Comparison of ENCODE assay signal across 8 mouse cellular contexts in genomic region chr10:128565788-128566531, GRCm38 (mm10). TPM values are rescaled to one million over a fixed set of nuclear protein-coding genes. Genes with fewer than 3 reads are reported as not detected.
A peak's percentile ranks its signal among the peaks of the same experiment; 100 is the strongest.
DNase-seq lines count a peak whose midpoint lies in the region; ATAC-seq and TF ChIP-seq lines count a peak whose summit lies in the region.

Pa2g4 (minus strand) TSS chr10:128565987.

- H3K9ac ChIP-seq in embryonic facial prominence, embryonic 14.5 days (ENCODE audit: low read depth, low read length) = peak within 1 kb of the TSS; percentile 97
- H3K9ac ChIP-seq in heart, adult 2 months (ENCODE audit: low read depth, low read length) = peak within 1 kb of the TSS; percentile 79
- peak within 1 kb of the TSS; percentile 94 for H3K9ac ChIP-seq in limb, embryonic 14.5 days (ENCODE audit: low read depth, low read length, severe bottlenecking)
- peak within 1 kb of the TSS; percentile 90 for H3K9ac ChIP-seq in midbrain, postnatal 0 days (replicated peaks; ENCODE audit: low read length, poor library complexity, severe bottlenecking)

- no peak for TF ChIP-seq EP300 in heart, adult 2 months (IDR thresholded peaks at IDR 0.05; ENCODE audit: insufficient read depth, low read depth, low read length)

- no peaks in the 10 kb centered on the region for H3K27me3 ChIP-seq in embryonic facial prominence, embryonic 14.5 days (replicated peaks; ENCODE audit: control insufficient read depth, insufficient read depth, low read length)
- H3K27me3 ChIP-seq in heart, adult 2 months (ENCODE audit: control insufficient read depth, insufficient read depth, low read length) = no peaks in the 10 kb centered on the region
- H3K27me3 ChIP-seq in limb, embryonic 14.5 days (ENCODE audit: control insufficient read depth, insufficient read depth, low read length) = no peaks in the 10 kb centered on the region
- no peaks in the 10 kb centered on the region for H3K27me3 ChIP-seq in midbrain, postnatal 0 days (ENCODE audit: insufficient read depth, low read length)

- intact Hi-C loops in heart, adult 2 months (cut with DNase I) = loop anchor here (1.0 to 5.0 kb wide), 4 partner anchors 15 to 106 kb away; partner anchors contain the start of genes Rps26 and Suox

- peak within 1 kb of the TSS; percentile 94 for H3K27ac ChIP-seq in embryonic facial prominence, embryonic 14.5 days (replicated peaks; ENCODE audit: low read depth, low read length)
- H3K27ac ChIP-seq in heart, adult 2 months = peak within 1 kb of the TSS; percentile 90
- peak within 1 kb of the TSS; percentile 87 for H3K27ac ChIP-seq in limb, embryonic 14.5 days (replicated peaks; ENCODE audit: low read depth, low read length)
- H3K27ac ChIP-seq in midbrain, postnatal 0 days (ENCODE audit: low read depth, low read length) = peak within 1 kb of the TSS; percentile 90

- H3K4me2 ChIP-seq in embryonic facial prominence, embryonic 14.5 days (ENCODE audit: low read depth, low read length) = peak within 1 kb of the TSS; percentile 78
- peak within 1 kb of the TSS; percentile 89 for H3K4me2 ChIP-seq in limb, embryonic 14.5 days (replicated peaks; ENCODE audit: low read depth, low read length, severe bottlenecking)
- peak within 1 kb of the TSS; percentile 93 for H3K4me2 ChIP-seq in midbrain, postnatal 0 days (ENCODE audit: low read depth, low read length, poor library complexity, severe bottlenecking)

- peak; percentile 80 for TF ChIP-seq POLR2A in heart, adult 2 months (IDR thresholded peaks at IDR 0.05; ENCODE audit: insufficient read depth, low read depth, low read length)
- TF ChIP-seq POLR2A in limb, embryonic 14.5 days (IDR thresholded peaks at IDR 0.05; ENCODE audit: borderline replicate concordance, extremely low read depth, insufficient read depth, insufficient read length) = peak; percentile 68; the same call in 1 of the 2 replicates

- TF ChIP-seq CTCF in heart, adult 2 months (IDR thresholded peaks at IDR 0.05) = no peak; the same call in 1 of the 2 replicates
- TF ChIP-seq CTCF in midbrain, postnatal 0 days (IDR thresholded peaks at IDR 0.05) = no peak; the same call in 1 of the 2 replicates

- under 1% methylated on average over 49 of the region's 58 CpGs for WGBS in embryonic facial prominence, embryonic 14.5 days
- under 1% methylated on average over 58 of the region's 58 CpGs for WGBS in heart, adult 2 months
- WGBS in limb, embryonic 14.5 days = 0% methylated on average over 48 of the region's 58 CpGs
- under 1% methylated on average over 58 of the region's 58 CpGs for WGBS in midbrain, postnatal 0 days

- peak; percentile 99 for ATAC-seq in embryonic facial prominence, embryonic 14.5 days (ENCODE audit: low read depth)
- ATAC-seq in limb, embryonic 14.5 days (ENCODE audit: low FRiP score, low read depth) = peak; percentile 96
- ATAC-seq in midbrain, postnatal 0 days (ENCODE audit: low FRiP score) = peak; percentile 99

- peak within 1 kb of the TSS; percentile 99 for H3K4me3 ChIP-seq in embryonic facial prominence, embryonic 14.5 days (ENCODE audit: low read depth, low read length)
- H3K4me3 ChIP-seq in heart, adult 2 months = peak within 1 kb of the TSS; percentile 90
- peak within 1 kb of the TSS; percentile 88 for H3K4me3 ChIP-seq in limb, embryonic 14.5 days (replicated peaks; ENCODE audit: low read length)
- peak within 1 kb of the TSS; percentile 80 for H3K4me3 ChIP-seq in midbrain, postnatal 0 days (ENCODE audit: low read depth, low read length)

- peaks cover 8% of the 10 kb centered on the region for H3K4me1 ChIP-seq in embryonic facial prominence, embryonic 14.5 days (ENCODE audit: control insufficient read depth, insufficient read depth, low read length)
- H3K4me1 ChIP-seq in heart, adult 2 months (ENCODE audit: control insufficient read depth, insufficient read depth, low read length) = peaks cover 1% of the 10 kb centered on the region; the same call in 1 of the 2 replicates
- H3K4me1 ChIP-seq in limb, embryonic 14.5 days (ENCODE audit: control insufficient read depth, insufficient read depth, low read length) = peaks cover 8% of the 10 kb centered on the region
- H3K4me1 ChIP-seq in midbrain, postnatal 0 days (ENCODE audit: insufficient read depth, low read length) = no peaks in the 10 kb centered on the region

- peak; percentile 99 for DNase-seq in 3T3-L1 (ENCODE audit: low read depth, low spot score)
- DNase-seq in adrenal gland, postnatal 4 days (ENCODE audit: low spot score in 2 of 2) = peak; percentile 93 to 99
- DNase-seq in embryonic facial prominence, embryonic 14.5 days (ENCODE audit: low spot score) = peak; percentile 99
- peak; percentile 98 to 100 for DNase-seq in heart, adult 2 months
- peak; percentile 99 for DNase-seq in kidney, adult 9 months
- peak; percentile 98 for DNase-seq in limb, embryonic 14.5 days (ENCODE audit: low spot score)
- peak; percentile 99 for DNase-seq in midbrain, postnatal 0 days (ENCODE audit: low spot score)
- DNase-seq in spleen, postnatal 14 days (ENCODE audit: low spot score in 2 of 2) = peak; percentile 91 to 94

- H3K9me3 ChIP-seq in embryonic facial prominence, embryonic 14.5 days (ENCODE audit: control insufficient read depth, low read length) = no peaks in the 10 kb centered on the region
- H3K9me3 ChIP-seq in limb, embryonic 14.5 days (ENCODE audit: control insufficient read depth, low read length) = no peaks in the 10 kb centered on the region
- no peaks in the 10 kb centered on the region for H3K9me3 ChIP-seq in midbrain, postnatal 0 days (ENCODE audit: low read length)

- 0 out of 2 replicates have a peak, but pooled peaks cover 1% of the 10 kb centered on the region for H3K79me2 ChIP-seq in heart, adult 2 months (replicated peaks; ENCODE audit: control insufficient read depth, insufficient read depth, low read length)

- H3K36me3 ChIP-seq in embryonic facial prominence, embryonic 14.5 days (ENCODE audit: control insufficient read depth, insufficient read depth, low read length) = peaks cover 34% of the 10 kb centered on the region
- H3K36me3 ChIP-seq in heart, adult 2 months (ENCODE audit: control insufficient read depth, insufficient read depth, low read length) = peaks cover 3% of the 10 kb centered on the region; the same call in 1 of the 2 replicates
- H3K36me3 ChIP-seq in limb, embryonic 14.5 days (ENCODE audit: control insufficient read depth, insufficient read depth, low read length) = peaks cover 26% of the 10 kb centered on the region
- H3K36me3 ChIP-seq in midbrain, postnatal 0 days (ENCODE audit: insufficient read depth, low read length) = peaks cover 11% of the 10 kb centered on the region

RNA-seq across cellular contexts. Expression of gene Pa2g4, which starts in this region (rescaled TPM):
- total RNA-seq in adrenal gland, postnatal 4 days (2021) = 100 to 1,000 TPM; 112 to 119 TPM
- 187 and 202 TPM in 2 replicates for polyA plus RNA-seq in embryonic facial prominence, embryonic 14.5 days (2014; fragmentation: Nextera tagmentation; extraction: Ambion mirVana)
- total RNA-seq in heart, adult 2 months (2021) = 10 to 100 TPM; 39.4 to 44.2 TPM
- 19.5 and 35.6 TPM in 2 replicates for polyA plus RNA-seq in heart, adult 2 months (2012; rRNA removed)
- polyA plus RNA-seq in limb, embryonic 14.5 days (2012; rRNA removed) = 111 and 186 TPM in 2 replicates
- 207 and 210 TPM in 2 replicates for polyA plus RNA-seq in limb, embryonic 14.5 days (2014; fragmentation: Nextera tagmentation; extraction: Ambion mirVana)
- 78.0 and 82.4 TPM in 2 replicates for total RNA-seq in midbrain, postnatal 0 days (2014; rRNA removed)
- 107 and 110 TPM in 2 replicates for polyA plus RNA-seq in midbrain, postnatal 0 days (2015; fragmentation: Nextera tagmentation; extraction: Ambion mirVana)

Comparison
In these comparisons a context has a peak if more than half of its experiments do, and no peak if none do; other contexts are left out.
1. Peak in every context shown above with its lines: DNase-seq, ATAC-seq, H3K4me3 ChIP-seq and H3K27ac ChIP-seq.